Mouse (Mus musculus) spleen, postnatal 4 days (tissue): ENCODE results near the gene Atxn1.

Source experiments
- DNase-seq, 2 experiments: peaks; one replicate each; pipeline ENCODE4 v3.0.0; 2022; ENCODE audit warnings: low spot score in 2 of 2

Atxn1 gene

DNA sequence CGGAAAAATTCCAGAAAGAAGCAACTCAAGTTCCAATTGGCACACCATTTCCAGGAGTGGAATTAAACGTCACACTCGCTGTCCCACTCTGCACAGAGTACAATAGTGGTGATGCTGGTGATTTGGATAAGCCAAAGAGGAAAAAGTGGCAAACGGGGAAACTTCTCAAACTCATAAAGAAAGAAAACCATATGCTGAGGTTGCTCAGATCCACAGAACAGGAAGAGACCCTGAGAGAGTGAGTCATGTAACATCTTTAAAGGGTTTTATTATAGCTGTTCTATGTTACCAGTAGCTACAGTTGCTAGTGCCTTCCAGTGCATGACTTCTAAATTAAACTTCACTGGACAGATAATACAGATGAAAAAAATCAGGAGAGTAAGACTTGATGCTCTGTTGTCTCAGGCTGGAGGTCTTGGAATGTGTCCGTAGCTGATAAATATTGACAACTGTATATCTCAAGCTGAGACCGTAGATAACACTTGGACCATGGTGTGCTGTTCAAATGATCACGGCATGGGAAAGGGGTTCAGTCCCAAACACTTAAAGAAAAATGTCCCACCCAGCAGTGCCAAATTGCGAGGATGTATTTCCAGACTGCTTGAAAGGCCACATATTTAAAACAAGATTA lies 98.1 kb downstream of the Atxn1 start:
- DNase-seq, result no peak

DNA sequence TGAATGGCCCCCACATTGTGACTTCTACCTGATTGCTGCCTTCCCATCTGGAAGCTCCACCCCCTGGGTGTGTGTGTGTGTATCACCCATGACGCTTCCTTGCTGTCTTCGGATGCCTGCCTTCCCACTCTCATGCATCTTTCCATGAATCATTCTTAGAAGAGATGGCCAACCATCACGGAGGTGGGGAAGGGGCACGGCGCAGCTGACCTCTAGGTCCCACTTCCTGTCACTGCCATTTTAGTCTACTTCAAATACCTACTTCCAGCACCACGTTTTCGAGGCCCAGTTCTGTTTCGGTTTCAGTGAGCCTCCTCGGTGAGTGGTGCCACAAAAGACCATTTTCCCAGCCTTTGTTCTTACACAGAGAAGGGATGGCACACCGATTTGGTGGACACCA lies 99.2 kb downstream of the Atxn1 start:
- DNase-seq, result no peak

DNA sequence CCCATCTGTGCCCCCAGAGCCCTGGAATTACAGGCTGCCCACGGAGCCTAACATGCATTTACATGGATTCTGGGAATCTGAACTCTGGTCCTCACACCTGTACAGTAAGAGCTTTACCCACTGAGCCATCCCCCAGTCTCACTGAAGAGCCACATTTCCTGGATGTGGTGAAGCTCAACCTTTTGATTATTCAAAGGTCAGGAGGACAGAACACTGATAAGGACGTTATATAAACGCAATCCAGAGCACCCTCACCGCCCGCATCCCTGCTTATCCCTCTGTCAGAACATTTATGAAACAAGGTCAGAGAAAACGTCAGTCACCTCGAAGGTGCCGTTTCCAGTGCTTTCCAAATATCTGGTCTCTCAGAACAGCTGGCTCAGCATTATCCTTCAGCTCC lies 101.0 kb downstream of the Atxn1 start:
- DNase-seq, result no peak

DNA sequence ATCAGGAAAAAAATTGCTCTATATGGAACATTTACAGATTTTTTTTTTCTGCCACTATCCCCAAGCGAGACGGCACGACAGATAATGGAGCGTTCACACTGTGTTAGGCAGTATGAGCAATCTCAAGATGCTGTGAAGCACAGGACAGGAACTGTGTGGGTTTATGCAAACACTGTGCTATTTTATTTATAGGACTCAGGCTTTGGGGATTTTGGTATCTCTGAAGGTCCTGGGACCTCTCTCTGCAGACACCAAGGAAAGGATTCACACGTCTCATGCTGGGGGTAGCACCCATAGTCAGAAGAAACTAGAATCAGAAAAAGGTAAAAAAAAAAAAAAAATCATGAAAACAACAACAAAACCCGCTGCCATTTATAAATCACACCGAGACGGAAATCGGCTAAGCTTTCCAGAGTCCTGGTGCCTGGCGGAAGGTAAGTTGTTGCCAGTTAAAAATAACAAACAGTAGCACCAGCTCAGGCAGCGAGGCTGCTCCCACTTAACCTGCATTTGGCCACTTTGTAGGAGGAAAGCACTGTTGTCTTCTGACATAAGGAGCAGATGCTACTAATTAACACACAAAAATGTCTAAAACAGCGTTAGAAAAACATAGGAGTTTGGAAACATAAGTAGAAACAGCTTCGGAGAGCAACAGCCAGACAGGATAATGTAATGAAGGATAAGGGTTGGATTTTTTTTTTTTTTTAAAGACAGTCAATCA lies 102.8 kb downstream of the Atxn1 start:
- DNase-seq, result no peak

DNA sequence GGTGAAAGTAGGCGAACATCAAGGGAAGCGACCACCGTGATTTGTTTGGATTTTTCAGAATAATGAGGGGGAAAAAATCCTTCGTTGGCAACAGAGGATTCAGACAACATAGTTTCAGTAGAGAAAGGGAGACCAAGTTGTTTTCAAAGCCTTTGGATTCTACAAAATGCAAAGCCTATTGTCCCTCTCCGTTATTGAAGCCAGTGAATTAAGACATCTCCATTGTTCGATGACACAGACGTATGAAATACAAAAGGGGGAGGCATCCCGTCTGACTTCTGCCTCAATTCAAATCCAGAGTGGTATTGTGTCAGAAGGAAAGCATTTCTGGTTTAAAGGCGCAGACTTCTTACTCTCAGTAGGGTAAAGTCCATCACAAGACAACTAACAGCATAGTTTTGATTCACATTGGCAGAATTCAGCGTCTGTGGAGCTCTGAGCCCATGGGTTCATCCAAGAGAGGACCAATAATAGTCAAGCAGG lies 103.7 kb downstream of the Atxn1 start:
- no peak for DNase-seq

DNA sequence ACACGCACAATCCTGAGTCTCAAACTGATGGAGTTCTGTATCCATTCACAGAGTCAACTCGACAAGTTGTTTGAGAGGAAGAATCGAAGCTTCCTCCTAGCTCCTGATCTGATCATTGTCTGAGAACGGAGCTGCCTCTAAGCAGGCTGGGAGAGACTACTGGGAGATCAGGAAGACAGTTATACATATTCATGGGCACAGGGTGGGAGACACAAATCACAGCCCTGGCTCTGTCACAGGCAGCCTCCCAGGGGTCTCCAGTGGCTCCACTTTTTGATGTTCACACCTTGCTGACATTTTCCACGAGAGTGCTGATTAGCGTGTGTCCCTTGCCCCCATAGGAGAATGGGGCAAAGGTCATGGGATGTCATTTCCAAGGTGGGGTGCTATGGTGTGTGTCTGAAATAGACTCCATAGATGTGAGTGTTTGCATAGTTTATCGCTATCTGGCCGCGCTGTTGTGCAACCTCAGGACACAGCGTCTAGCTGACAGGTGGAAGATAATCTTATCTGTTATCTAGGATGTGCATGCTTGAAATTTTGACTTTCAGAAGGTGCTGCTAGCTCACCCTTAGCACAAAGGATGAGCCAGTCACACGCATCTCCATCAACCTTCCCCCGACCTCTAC lies 105.6 kb downstream of the Atxn1 start:
- no peak for DNase-seq

DNA sequence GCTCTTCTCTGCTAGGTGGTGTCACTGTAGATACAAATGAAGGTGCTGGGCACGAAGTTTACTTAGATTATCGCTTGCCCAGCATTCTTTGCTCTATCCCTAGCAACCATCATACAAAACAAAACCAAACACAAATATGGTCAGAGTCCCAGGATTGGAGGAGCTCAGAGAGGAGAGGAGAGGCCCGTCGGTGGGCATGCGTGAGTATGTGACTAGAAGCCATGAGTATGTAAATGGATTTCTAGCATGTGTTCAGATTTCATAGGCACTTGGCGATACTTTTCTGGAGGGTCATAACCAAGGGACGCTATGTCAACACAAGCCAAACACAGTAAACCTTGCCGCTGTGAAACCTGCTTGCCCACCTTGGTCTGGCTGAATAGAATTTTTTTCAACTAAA lies 107.4 kb downstream of the Atxn1 start:
- no peak for DNase-seq

DNA sequence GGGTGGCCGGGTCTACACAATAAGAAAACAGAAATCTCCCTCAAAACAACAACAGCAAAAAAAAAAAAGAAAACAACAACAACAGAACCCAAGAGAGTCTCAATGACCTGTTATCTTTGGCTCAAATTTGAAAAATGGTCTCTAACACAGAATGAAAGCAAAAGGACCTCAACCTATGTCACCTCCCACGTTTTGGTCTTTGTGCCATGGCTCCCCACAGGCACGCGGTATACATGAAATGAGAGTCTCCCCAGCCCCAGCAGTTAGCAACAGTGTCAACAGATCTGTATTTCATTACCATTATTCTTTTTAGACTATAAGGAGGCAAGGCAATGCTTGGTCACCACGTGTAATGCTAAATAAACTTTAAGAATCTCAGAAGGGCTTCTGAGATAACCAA lies 110.3 kb downstream of the Atxn1 start:
- DNase-seq, result no peak

DNA sequence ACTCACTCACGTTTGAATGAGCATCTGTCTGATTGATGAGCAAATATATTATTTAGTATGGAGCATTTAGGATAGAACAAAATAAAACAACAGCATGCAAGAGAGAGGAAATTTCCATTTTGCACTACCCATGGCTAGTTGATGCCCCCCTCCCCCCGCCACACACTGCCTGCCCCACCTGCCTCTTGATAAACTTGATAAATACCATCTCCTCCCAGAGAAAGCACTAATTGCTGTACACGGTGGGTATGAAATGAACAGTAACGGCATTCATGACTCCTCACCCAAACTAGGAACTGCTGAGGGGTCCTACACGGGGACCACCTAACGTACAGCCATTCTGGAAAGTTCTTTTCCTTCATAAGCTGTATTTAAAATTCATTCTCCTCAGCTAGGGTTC lies 111.1 kb downstream of the Atxn1 start:
- DNase-seq, result no peak

DNA sequence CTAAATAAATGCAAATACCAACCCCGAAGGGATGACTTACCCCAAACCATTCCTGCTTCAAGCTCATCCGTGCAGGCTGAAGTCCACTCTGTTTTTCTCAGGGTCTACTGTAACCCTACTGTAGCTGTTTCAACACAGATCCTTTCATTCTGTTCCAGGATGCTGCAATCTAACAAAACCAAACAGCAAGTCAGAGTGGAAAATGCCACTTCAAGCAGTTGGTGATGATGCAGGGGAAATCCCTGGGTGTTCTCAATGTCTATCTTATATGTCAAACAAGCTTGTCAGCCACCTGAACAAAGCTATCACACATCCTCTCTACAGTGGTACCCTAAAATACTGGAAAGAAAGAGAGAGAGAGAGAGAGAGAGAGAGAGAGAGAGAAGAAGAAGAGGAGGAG lies 112.5 kb downstream of the Atxn1 start:
- no peak for DNase-seq

DNA sequence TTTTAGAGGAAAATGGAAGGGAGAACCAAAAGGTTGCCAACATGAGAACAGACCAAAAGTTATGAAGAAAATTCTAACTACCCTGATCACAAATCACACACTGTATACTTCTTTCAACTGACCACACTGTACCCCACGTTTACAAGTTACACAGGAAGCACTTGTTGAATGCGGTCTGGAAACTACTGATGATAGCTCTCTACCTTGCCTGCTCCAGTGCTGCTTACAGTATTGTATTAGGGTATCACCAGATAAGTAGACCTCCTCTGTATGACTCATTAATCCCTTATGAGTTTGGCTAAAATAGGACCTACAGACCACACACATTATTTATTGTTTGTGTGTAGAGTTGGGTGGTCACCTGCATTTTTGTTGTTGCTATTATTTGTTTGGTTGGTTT lies 113.1 kb downstream of the Atxn1 start:
- no peak for DNase-seq

DNA sequence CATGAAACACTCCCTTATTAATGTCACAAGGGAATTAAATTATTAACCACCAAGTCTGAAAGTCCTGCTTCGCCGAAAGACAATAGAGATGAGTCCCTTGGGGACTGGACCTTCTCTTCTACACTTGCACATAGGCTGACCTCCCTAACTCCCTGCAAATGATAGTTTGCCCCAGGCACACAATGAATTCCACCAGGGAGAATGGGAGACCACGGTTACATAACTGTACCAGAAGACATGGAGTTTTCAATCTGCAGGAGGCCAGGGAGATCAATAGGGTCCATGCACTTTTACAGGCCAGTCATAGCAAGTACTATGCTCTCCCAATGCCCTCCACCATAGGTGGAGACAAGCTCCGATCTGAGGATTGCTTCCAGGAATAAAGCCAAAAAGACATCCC lies 113.7 kb downstream of the Atxn1 start:
- DNase-seq, result no peak

DNA sequence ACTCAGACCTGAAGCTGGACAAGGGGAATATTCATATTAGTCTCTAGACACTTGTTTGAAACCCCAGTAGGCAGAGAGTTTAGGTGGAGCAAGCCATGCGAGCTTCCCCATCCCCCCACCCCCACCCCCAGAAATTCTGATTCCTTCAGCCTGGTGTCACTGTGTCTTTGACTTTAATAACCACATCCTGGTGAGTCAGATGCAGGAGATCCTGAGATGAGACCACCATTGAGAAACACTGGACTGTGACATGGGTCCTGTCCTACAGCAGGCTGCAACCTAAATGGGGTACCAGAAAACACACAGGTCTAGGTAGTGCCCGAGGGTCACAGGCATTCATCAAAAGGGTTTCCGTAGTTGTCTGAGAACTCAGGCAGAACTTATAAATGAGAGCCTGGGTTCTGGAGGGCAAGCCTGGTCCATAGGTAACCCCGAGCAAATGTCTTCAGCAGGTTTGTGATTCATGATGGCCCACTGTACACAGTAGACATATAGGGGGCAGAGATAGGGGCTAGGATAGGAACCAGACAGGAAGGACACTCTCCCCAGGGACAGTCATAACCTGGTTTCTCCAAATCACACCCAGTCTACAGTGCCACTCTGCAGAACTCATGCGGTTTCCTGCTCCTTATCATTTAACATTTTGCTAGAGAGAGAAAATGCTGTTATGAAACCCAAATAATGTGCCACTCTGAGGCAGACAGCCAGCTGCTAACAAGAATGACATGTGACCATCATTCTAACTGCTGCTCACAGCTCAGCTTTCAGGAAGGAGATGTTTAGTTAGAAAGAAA lies 114.4 kb downstream of the Atxn1 start:
- DNase-seq, result no peak

DNA sequence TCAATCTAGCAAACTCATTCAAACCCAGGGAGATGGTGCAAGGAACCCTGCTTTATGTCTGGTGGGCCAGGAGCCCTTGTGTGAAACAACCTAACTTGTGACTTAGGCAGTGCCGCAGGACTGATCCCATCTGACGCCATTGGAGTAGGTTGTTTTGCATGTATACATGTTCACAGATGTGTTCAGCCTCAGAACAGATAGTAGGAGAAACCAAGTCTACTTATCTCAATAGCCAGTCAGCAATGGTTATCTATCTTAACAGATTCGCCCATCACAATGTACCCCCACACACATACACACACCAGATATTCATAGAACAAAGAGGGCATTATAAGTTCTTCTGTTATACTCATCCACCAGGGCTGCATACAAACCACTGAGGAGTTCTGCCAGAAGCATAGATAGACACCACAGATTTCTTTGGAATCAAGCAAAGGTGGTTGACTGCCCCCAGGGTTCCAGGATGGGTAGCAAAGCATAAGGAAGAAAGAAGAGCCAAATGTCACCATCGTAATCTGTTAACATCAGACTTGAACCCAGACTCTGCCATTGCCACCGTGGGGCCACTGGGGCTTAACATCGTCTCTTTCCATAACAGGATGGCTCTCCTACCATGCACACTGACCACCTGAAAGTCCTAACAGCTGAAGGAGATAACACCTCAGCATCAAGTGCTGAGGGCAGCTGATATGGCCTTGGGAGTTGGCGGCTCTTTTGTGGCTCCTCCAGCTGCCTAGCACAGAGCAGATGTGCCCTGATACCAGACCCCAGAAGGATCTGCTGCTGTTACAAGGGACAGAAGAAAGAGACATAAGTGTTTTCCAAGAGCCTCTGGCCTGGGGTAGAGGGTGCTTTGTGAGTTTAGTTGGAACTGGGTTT lies 115.4 kb downstream of the Atxn1 start:
- DNase-seq, result peak in 1 of 2 experiments; percentile 53

DNA sequence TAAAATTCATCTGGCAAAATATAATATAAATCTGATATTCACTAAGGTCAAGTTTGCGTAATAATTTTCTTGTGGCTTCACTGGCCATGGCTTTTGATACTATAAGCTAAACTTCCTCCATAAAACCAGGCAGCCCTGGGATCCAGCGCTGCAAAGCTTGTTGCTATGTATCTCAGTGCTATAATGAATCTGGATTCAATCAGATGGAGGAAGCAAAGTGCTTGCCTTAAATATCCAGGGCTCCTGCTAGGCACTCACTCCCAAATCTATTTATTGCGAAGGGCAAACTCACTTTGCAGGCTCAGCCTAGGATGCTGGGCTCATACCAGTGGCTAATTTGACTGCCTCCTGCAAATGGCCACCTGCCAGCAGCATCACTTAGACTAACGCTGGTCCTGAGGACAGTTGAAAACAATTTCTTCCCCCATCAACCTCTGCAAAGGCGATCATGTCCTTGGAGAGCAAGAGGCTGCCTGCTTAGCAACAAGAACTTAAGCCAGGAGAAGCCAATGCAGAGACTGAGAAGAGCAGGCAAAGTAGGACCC lies 122.2 kb downstream of the Atxn1 start:
- DNase-seq, result no peak

DNA sequence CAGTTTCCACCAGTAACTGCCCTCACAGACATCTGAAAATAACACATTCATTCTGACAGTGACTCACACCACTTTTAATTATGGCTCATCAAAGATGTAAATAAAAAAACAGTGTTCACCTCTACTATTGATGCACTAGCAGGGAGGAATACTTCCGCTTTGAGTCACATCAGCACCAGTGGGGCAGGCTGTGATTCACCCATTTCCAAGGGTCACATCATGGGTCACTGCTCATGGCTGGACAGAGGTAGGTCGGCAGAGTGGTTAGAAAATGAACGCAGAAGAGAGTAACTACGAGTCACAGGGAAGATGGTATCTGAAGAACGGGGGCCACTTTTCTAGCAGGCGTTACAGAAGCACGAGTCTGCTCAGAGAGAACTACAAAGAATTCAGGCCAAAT lies 124.9 kb downstream of the Atxn1 start:
- DNase-seq, result no peak

DNA sequence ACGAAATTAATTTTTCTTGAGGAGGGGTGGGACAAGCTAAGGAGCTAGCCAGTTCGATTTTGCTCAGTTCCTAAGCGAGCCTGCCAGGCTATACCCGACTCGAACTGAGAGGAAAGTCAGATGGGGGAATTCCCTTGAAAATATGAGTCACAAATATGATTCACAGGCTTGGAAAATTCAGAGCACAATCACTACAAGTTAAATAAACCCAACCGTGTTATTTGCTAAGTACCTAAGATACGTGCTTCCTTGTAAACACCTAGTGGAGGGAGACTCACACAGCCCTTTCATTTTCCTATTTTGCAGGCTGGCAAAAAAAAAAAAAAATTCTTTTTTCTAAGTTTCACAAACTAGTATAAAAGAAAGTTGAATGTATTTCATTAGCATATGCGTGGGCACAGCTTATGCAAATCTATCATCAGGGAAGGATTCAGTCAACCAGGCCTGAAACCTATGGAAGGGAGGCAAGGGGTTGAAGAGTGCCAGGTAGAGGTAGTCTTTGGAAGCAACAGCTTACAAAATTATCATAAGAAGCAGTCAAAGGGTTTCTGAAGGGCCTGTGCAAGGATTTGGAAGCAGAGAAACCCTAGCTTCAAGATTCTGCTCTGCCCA lies 127.1 kb downstream of the Atxn1 start:
- DNase-seq, result no peak

DNA sequence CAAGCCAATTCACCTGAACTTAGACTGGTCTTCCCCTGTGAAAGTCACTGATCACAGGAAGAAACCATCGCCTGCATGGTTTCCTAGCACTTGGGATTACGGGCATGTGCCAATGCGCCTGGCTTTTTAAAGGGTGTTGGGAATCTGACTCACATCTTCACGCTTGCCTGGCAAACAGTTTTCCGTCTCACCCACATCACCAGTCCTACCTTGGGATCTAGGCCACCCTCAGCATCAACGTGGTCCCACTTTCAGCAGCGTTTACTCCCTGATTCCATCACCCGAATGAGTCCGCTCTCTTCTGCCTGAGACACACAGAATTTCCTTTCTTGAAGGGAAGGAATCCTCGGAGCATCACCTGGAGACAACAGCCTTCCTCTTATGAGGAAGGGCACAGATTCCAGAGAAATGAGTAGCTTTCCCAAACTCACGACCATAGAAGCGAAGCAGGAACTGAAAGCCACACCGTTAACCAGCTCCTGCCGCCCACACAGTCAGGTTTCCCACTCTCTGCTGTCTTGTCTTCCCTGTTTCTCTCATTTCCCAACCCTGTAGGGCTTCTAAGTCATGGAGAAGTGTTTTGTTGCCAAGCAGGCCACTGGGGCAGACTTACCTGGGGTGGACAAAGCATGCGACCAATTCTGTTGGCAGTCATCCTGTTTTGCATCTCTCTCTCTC lies 128.3 kb downstream of the Atxn1 start:
- no peak for DNase-seq

DNA sequence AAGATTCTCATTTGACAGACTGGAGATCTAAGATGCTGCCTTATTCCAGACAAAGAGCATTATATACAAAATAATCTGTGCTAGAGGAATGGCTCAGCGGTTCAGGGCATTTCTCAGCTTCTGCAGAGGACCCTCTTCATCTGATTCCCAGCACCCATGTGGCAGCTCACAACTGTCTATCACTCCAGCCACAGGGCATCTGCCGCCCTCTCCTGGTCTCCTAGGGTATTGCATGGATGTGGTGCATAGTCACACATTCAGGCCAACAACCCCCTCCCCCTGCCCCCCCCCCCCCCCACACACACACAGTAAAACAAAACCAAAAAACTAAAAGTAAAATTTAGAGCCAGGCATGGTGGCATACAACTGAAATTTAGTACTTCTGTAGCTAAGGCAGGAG lies 130.5 kb downstream of the Atxn1 start:
- no peak for DNase-seq

DNA sequence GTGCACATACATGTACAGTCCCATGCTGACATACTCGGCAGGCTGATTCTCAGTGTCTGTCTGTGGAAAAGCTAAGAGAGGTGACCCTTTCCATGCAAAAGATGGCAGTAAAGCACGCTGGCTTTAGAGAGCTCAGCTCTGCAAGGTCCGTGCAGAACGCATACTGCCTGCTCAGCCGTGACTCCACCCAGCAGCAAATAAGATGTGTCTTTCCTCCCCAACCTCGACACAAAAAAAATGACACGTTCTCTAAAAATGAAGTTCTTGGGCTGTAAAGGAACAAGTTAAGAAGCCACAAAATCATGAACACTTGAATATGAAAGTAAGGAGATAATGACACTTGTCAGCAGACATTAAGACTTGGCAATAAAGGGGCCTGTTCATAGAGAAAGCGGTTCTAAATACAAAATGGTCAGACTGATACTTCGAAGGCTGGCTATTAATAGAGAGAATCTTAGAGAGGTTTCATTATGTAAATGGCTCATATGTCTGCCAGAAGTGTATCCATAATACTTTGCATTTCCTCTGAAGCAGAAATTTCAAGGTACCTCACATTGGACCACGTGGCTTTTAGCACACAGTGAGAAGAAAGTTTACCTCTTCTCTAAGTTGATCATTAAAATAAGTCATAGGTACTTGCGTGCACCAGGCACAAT lies 132.0 kb downstream of the Atxn1 start:
- no peak for DNase-seq
